Mouse (Mus musculus) myocyte (in vitro differentiated cells): Measurements from ENCODE around the gene Ccnyl1. TPM values are rescaled to one million over a fixed set of nuclear protein-coding genes. Genes with fewer than 3 reads are reported as not detected.

Experiments used
- H3K27me3 ChIP-seq: one replicate; pipeline ENCODE4 v1.6.1; 2011; ENCODE audit not compliant: control insufficient read depth, insufficient read depth, insufficient read length
- H3K36me3 ChIP-seq: one replicate; pipeline ENCODE4 v1.6.1; 2011; ENCODE audit not compliant: control insufficient read depth, insufficient read depth
- H3K4me2 ChIP-seq: one replicate; pipeline ENCODE4 v1.6.1; 2011; ENCODE audit warnings: low read depth, control low read depth
- H3K4me3 ChIP-seq: one replicate; pipeline ENCODE4 v1.5.1; 2011; ENCODE audit warnings: mild to moderate bottlenecking, control low read depth, moderate library complexity
- H3K79me2 ChIP-seq: one replicate; pipeline ENCODE4 v1.6.1; 2011; ENCODE audit not compliant: control insufficient read depth, insufficient read depth
- H3ac ChIP-seq: one replicate; pipeline ENCODE4 v1.6.1; 2011; ENCODE audit not compliant: control insufficient read depth, insufficient read length
- CEBPB ChIP-seq: IDR thresholded peaks from 2 replicates; pipeline ENCODE4 v1.6.1; 2011; ENCODE audit warnings: mild to moderate bottlenecking, moderate library complexity; ENCODE audit not compliant: poor library complexity, insufficient read depth, severe bottlenecking
- E2F4 ChIP-seq: IDR thresholded peaks from one replicate; pipeline ENCODE4 v1.6.1; 2011; ENCODE audit warnings: mild to moderate bottlenecking, control low read depth, moderate library complexity; ENCODE audit not compliant: insufficient read depth
- MAX ChIP-seq: IDR thresholded peaks from one replicate; pipeline ENCODE4 v1.6.1; 2011; ENCODE audit warnings: low read depth, mild to moderate bottlenecking, control low read depth
- MYOD1 ChIP-seq, 3 experiments: IDR thresholded peaks; one replicate each; pipeline ENCODE4 v1.6.1; 2011; ENCODE audit warnings: control low read depth in 2 of 3, low read depth in 2 of 3, mild to moderate bottlenecking in 2 of 3, moderate library complexity in 1 of 3; ENCODE audit not compliant: insufficient read length in 2 of 3, control insufficient read depth in 1 of 3
- MYOG ChIP-seq, 3 experiments: IDR thresholded peaks; one replicate each; pipeline ENCODE4 v1.6.1; 2011; ENCODE audit warnings: control low read depth in 2 of 3, low read depth in 2 of 3, mild to moderate bottlenecking in 2 of 3; ENCODE audit not compliant: insufficient read length in 2 of 3, control insufficient read depth in 1 of 3, insufficient read depth in 1 of 3
- POLR2A ChIP-seq: IDR thresholded peaks from one replicate; pipeline ENCODE4 v1.6.1; 2011; ENCODE audit warnings: low read depth, mild to moderate bottlenecking, control low read depth, moderate library complexity; ENCODE audit not compliant: insufficient read length
- POLR2AphosphoS2 ChIP-seq: IDR thresholded peaks from one replicate; pipeline ENCODE4 v1.6.1; 2011; ENCODE audit warnings: low read depth, control low read depth; ENCODE audit not compliant: insufficient read length
- REST ChIP-seq: IDR thresholded peaks from one replicate; pipeline ENCODE4 v1.6.1; 2011; ENCODE audit warnings: mild to moderate bottlenecking, control low read depth, moderate library complexity; ENCODE audit not compliant: insufficient read depth, insufficient read length
- SRF ChIP-seq: IDR thresholded peaks from one replicate; pipeline ENCODE4 v1.6.1; 2011; ENCODE audit warnings: low read depth; ENCODE audit not compliant: control insufficient read depth, insufficient read length
- TCF12 ChIP-seq: IDR thresholded peaks from one replicate; pipeline ENCODE4 v1.6.1; 2011; ENCODE audit warnings: mild to moderate bottlenecking, control low read depth; ENCODE audit not compliant: poor library complexity, insufficient read depth, severe bottlenecking
- TCF3 ChIP-seq: IDR thresholded peaks from one replicate; pipeline ENCODE4 v1.6.1; 2011; ENCODE audit warnings: low read depth, control low read depth; ENCODE audit not compliant: insufficient read length
- USF1 ChIP-seq: IDR thresholded peaks from one replicate; pipeline ENCODE4 v1.6.1; 2011; ENCODE audit warnings: low read depth, mild to moderate bottlenecking, control low read depth, moderate library complexity
- polyA plus RNA-seq: library from polyadenylated mRNA; unstranded; fragments of >200 nt; fragmentation: generic; extraction: Trizol; gene quantifications from one replicate; pipeline ENCODE4 v1.2.1, GENCODE M21; 2012; ENCODE audit warnings: missing spikeins

Gene Ccnyl1
- polyA plus RNA-seq, 1 experiment, result 16.0 TPM

- H3K27me3 ChIP-seq, result no peaks in the 10 kb centered on the region
- H3K4me3 ChIP-seq, result no peak overlapping the region
- no peak overlapping the region for H3ac ChIP-seq
- peaks cover 7% of the 10 kb centered on the region for H3K36me3 ChIP-seq
- TF ChIP-seq MAX, result no peak
- no peak for TF ChIP-seq E2F4
- no peak for TF ChIP-seq MYOD1 (IDR thresholded peaks at IDR 0.05; ENCODE audit: control insufficient read depth in 1 of 3, insufficient read length in 2 of 3, low read depth in 2 of 3)
- peaks cover 1% of the 10 kb centered on the region for H3K79me2 ChIP-seq
- no peak overlapping the region for H3K4me2 ChIP-seq
These were observed 5.8 kb upstream of the Ccnyl1 start for GRCm38 (mm10) chr1:64684440-64684839.

- no peak overlapping the region for H3K4me3 ChIP-seq
- no peak for TF ChIP-seq TCF12
- no peak for TF ChIP-seq POLR2AphosphoS2
- TF ChIP-seq REST, result no peak
- TF ChIP-seq E2F4, result no peak
- no peak for TF ChIP-seq MYOD1 (IDR thresholded peaks at IDR 0.05; ENCODE audit: control insufficient read depth in 1 of 3, insufficient read length in 2 of 3, low read depth in 2 of 3)
- no peak for TF ChIP-seq CEBPB
These were observed 2.2 kb upstream of the Ccnyl1 start for GRCm38 (mm10) chr1:64688046-64688445.

DNA sequence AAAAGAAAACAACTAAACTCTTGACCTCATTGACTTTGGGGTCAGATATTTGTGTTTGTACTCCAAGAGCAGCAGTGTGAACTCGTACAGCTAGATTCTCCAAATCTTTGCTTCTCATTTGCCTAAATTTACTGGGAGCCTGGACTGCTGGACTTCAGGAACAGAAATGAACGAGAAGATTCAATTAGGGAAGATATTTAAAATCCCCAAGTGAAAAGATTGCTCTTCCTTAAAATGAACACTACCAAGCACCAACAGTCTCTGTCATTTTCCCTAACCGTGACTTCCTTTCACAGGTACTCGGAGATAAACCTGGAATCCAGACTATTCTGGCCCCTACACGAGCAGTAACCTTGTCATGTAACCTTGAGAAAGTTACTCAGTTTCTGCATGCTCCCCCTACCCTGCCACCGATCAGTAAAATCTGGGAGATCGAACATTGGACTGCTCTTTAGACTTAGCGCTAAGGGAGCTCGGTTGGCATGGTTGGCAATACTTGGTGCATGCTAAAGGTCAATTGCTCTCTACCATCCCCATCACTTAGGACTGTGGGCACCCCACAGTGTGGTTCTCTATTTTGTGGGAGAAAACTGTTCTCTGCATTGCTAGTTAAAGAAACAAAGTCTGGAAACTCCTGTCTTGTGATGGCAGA, 568 bp upstream of the Ccnyl1 start:
- peak overlapping the region; percentile 93 for H3K4me2 ChIP-seq
- H3ac ChIP-seq, result no peak overlapping the region
- TF ChIP-seq E2F4 (no peak), REST (no peak), USF1 (no peak), TCF3 (no peak), POLR2AphosphoS2 (no peak), MYOD1 (IDR thresholded peaks at IDR 0.05; ENCODE audit: control insufficient read depth in 1 of 3, insufficient read length in 2 of 3, low read depth in 2 of 3) (no peak), POLR2A (no peak), TCF12 (no peak), CEBPB (no peak), MYOG (IDR thresholded peaks at IDR 0.05; ENCODE audit: control insufficient read depth in 1 of 3, insufficient read depth in 1 of 3, insufficient read length in 2 of 3, low read depth in 2 of 3) (no peak)
- H3K27me3 ChIP-seq, result no peaks in the 10 kb centered on the region
- H3K79me2 ChIP-seq, result peaks cover 39% of the 10 kb centered on the region
- peaks cover 1% of the 10 kb centered on the region for H3K36me3 ChIP-seq
- peak overlapping the region; percentile 49 for H3K4me3 ChIP-seq

More at GRCm38 (mm10) chr1:64688046-64688445, 2.2 kb upstream of the Ccnyl1 start:
- H3K36me3 ChIP-seq, result peaks cover 6% of the 10 kb centered on the region
- H3ac ChIP-seq, result no peak overlapping the region
- H3K4me2 ChIP-seq, result peak overlapping the region; percentile 18
- H3K79me2 ChIP-seq, result peaks cover 23% of the 10 kb centered on the region
- H3K27me3 ChIP-seq, result no peaks in the 10 kb centered on the region

DNA sequence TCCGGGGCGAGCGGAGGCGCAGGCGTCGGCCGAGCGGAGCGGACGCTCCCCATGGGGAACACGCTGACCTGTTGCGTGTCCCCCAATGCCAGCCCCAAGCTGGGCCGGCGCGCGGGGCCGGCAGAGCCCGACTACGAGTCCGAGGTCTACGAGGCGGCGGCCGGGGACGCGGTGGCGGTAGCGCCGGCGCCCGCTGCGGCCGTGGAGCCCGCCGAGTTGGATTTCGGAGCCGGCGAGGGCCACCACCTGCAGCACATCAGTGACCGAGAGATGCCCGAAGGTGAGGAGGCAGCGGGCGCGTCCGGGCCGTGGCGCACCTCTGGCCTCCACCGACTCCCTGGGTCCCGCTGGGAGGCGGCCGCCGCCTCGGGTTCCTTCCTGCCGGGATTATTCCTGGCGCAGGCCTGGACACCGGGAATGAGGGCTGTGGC, 881 bp downstream of the Ccnyl1 start:
- Histone ChIP-seq H3K4me2 (peak overlapping the region; percentile 81), H3K79me2 (peaks cover 51% of the 10 kb centered on the region), H3K36me3 (no peaks in the 10 kb centered on the region), H3ac (peak overlapping the region; percentile 59), H3K27me3 (no peaks in the 10 kb centered on the region), H3K4me3 (peak overlapping the region; percentile 49)
- TF ChIP-seq MAX (no peak), SRF (no peak), USF1 (no peak), CEBPB (no peak), TCF12 (no peak), MYOD1 (IDR thresholded peaks at IDR 0.05; ENCODE audit: control insufficient read depth in 1 of 3, insufficient read length in 2 of 3, low read depth in 2 of 3) (no peak), POLR2A (no peak), MYOG (IDR thresholded peaks at IDR 0.05; ENCODE audit: control insufficient read depth in 1 of 3, insufficient read depth in 1 of 3, insufficient read length in 2 of 3, low read depth in 2 of 3) (no peak), E2F4 (no peak), REST (no peak), POLR2AphosphoS2 (no peak), TCF3 (no peak)

GRCm38 (mm10) chr1:64691581-64691980, 1.3 kb downstream of the Ccnyl1 start:
- Histone ChIP-seq H3ac (peak overlapping the region; percentile 59), H3K27me3 (no peaks in the 10 kb centered on the region), H3K36me3 (no peaks in the 10 kb centered on the region), H3K4me2 (peak overlapping the region; percentile 81), H3K79me2 (peaks cover 56% of the 10 kb centered on the region), H3K4me3 (peak overlapping the region; percentile 49)
- TF ChIP-seq USF1, result no peak
- no peak for TF ChIP-seq E2F4
- TF ChIP-seq SRF, result no peak
- no peak for TF ChIP-seq CEBPB
- no peak for TF ChIP-seq TCF3
- TF ChIP-seq MAX, result no peak
